Mouse (Mus musculus) frontal cortex, postnatal 10 days (tissue): Measurements from ENCODE around the gene Olfr1355.
"Not testable (repeated sequence)": the region's sequence is repeated elsewhere in the genome, so short reads cannot be mapped to it uniquely, and the experiment has no call there.

Experiments
- DNase-seq, 2 experiments: peaks; one replicate each; pipeline ENCODE4 v3.0.0; 2022; ENCODE audit warnings: low spot score in 2 of 2, mixed read lengths in 1 of 2

Olfr1355 gene

GRCm38 (mm10) chr10:78875240-78875639, at the start of gene Olfr1355:
Gene Olfr1355, plus strand, starts transcription at chr10:78875540.
- DNase-seq = no peak

DNA sequence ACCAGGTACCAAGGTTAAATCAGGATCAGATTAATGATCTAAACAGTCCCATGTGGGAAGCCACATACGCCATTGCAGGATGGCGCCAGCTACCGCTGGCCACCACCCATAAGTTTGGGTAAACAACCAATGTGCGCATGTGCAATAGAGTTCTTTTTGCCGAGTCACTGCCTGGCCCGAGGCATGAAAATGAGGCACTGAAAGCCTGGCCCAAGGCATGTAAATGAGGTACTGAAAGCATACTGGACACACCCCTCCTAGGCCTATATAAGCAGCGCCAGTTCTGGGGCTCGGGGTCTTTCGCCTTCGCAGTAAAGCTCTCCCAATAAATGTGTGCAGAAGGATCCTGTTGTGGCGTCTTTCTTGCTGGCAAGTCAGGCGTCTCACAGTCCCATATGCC, 34.9 kb upstream of the Olfr1355 start:
- not testable (repeated sequence) for DNase-seq

GRCm38 (mm10) chr10:78852066-78852465, 23.3 kb upstream of the Olfr1355 start, which contains the start of gene Olfr1356:
Gene Olfr1356, minus strand, starts transcription at chr10:78852166.
- no peak for DNase-seq

- DNase-seq = not testable (repeated sequence)
Observed at GRCm38 (mm10) chr10:78912871-78913270, 37.5 kb downstream of the Olfr1355 start, which contains the start of gene Olfr1354. Gene Olfr1354, plus strand, starts transcription at chr10:78913171.
